In the genomic region with DNA sequence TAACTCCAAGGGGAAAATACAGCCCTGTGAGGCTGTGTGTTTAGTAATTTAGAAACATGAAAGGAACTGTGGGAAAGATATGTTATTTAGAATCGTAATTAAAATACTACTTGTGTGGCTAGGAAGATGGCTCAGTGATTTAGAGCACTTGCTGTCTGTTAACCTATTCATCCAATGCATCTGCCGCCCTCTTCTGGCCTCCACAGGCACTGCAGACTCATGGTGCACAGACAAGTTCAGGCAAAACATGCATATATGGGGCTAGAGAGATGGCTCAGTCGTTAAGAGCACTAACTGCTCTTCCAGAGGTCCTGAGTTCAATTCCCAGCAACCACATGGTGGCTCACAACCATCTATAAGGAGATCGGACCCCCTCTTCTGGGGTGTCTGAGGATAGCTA, we compare ENCODE assay signal across 8 mouse cellular contexts. TPM values are rescaled to one million over a fixed set of nuclear protein-coding genes. Genes with fewer than 3 reads are reported as not detected.
DNase-seq lines count a peak whose midpoint lies in the region; ATAC-seq and TF ChIP-seq lines count a peak whose summit lies in the region.

No protein-coding gene starts in this region.

- no peak overlapping the region for H3K27ac ChIP-seq in cerebellum, adult 2 months (ENCODE audit: insufficient read depth, low read length)
- no peak overlapping the region for H3K27ac ChIP-seq in heart, embryonic 10.5 days

- peak; percentile 30; the same call in 1 of the 2 replicates for TF ChIP-seq CTCF in cerebellum, adult 2 months (IDR thresholded peaks at IDR 0.05; ENCODE audit: borderline replicate concordance, insufficient read depth, low read depth, low read length)
- peak; percentile 70 for TF ChIP-seq CTCF in lung, adult 2 months (IDR thresholded peaks at IDR 0.05; ENCODE audit: insufficient read depth, low read length)

- TF ChIP-seq POLR2A in cerebellum, adult 2 months (IDR thresholded peaks at IDR 0.05; ENCODE audit: borderline replicate concordance, insufficient read depth, low read length) = no peak
- no peak for TF ChIP-seq POLR2A in lung, adult 2 months (IDR thresholded peaks at IDR 0.05; ENCODE audit: borderline replicate concordance, extremely low read depth, low read depth, low read length)

- no peaks in the 10 kb centered on the region for H3K27me3 ChIP-seq in cerebellum, adult 2 months (ENCODE audit: control insufficient read depth, insufficient read depth, low read length)
- H3K27me3 ChIP-seq in heart, embryonic 10.5 days (ENCODE audit: insufficient read depth, poor library complexity, severe bottlenecking) = no peaks in the 10 kb centered on the region

- no peaks in the 10 kb centered on the region for H3K9me3 ChIP-seq in heart, embryonic 10.5 days

- peaks cover 16% of the 10 kb centered on the region; the same call in 1 of the 2 replicates for H3K36me3 ChIP-seq in heart, embryonic 10.5 days

- DNase-seq in cerebellum, adult 2 months = no peak
- DNase-seq in cerebellum, adult 9-11 months = no peak
- DNase-seq in lung, adult 2 months = no peak
- no peak for DNase-seq in lung, postnatal 25 days (ENCODE audit: low spot score)
- peak; percentile 60 to 69 for DNase-seq in lung, postnatal 4 days
- no peak for DNase-seq in layer of hippocampus, postnatal 36 days
- DNase-seq in heart, embryonic 10.5 days (ENCODE audit: low spot score) = no peak

- H3K4me1 ChIP-seq in cerebellum, adult 2 months (ENCODE audit: control insufficient read depth, insufficient read depth, low read length) = no peaks in the 10 kb centered on the region; the same call in 1 of the 2 replicates
- H3K4me1 ChIP-seq in lung, adult 2 months (ENCODE audit: control insufficient read depth, insufficient read depth, low read length) = peaks cover 7% of the 10 kb centered on the region; the same call in 1 of the 2 replicates
- 0 out of 2 replicates have a peak, but pooled peaks cover 4% of the 10 kb centered on the region for H3K4me1 ChIP-seq in heart, embryonic 10.5 days

- no peak overlapping the region for H3K4me3 ChIP-seq in cerebellum, adult 2 months (replicated peaks; ENCODE audit: insufficient read depth, low read depth, low read length)
- H3K4me3 ChIP-seq in lung, adult 2 months (replicated peaks; ENCODE audit: extremely low read depth, low read depth, low read length) = no peak overlapping the region
- H3K4me3 ChIP-seq in heart, embryonic 10.5 days = no peak overlapping the region

- 76% methylated on average over 4 of the region's 4 CpGs for WGBS in cerebellum, adult 2 months
- 70% methylated on average over 4 of the region's 4 CpGs for WGBS in lung, adult 2 months
- WGBS in heart, embryonic 10.5 days = 62% methylated on average over 4 of the region's 4 CpGs

- 0 out of 2 replicates have a peak, but pooled peaks have one; percentile 37 for ATAC-seq in common myeloid progenitor, adult 5-6 weeks (replicated peaks; ENCODE audit: low read depth, poor library complexity, severe bottlenecking)

RNA-seq across cellular contexts. Expression of a gene that starts 11.1 kb away (rescaled TPM):
- 1.7 and 1.9 TPM in 2 replicates for polyA plus RNA-seq in cerebellum, adult 2 months (2012; rRNA removed)
- polyA plus RNA-seq in lung, adult 2 months (2012; rRNA removed) = 15.1 and 16.3 TPM in 2 replicates
- total RNA-seq in common myeloid progenitor, adult 5-6 weeks (2017) = 0.05 TPM in 1 of 2 replicates, not detected in the other
- 1 to 10 TPM; 2.4 to 2.9 TPM for total RNA-seq in layer of hippocampus, postnatal 36 days (2021)
- polyA plus RNA-seq in heart, embryonic 10.5 days (2016; fragmentation: Nextera tagmentation; extraction: Ambion mirVana) = 5.4 and 5.9 TPM in 2 replicates

Comparison
In these comparisons a context has a peak if more than half of its experiments do, and no peak if none do; other contexts are left out.
1. DNase-seq: peak in lung, postnatal 4 days (2 of 2); none in cerebellum, adult 2 months (0 of 2), cerebellum, adult 9-11 months (single experiment), lung, adult 2 months (single experiment), lung, postnatal 25 days (single experiment), layer of hippocampus, postnatal 36 days (0 of 2) and heart, embryonic 10.5 days (single experiment).